Mouse (Mus musculus): ENCODE results near the gene Cav2. TPM values are rescaled to one million over a fixed set of nuclear protein-coding genes. Genes with fewer than 3 reads are reported as not detected.

Gene Cav2
- total RNA-seq, 2 experiments from 2014 or later, result 32.5 to 33.9 TPM

DNA sequence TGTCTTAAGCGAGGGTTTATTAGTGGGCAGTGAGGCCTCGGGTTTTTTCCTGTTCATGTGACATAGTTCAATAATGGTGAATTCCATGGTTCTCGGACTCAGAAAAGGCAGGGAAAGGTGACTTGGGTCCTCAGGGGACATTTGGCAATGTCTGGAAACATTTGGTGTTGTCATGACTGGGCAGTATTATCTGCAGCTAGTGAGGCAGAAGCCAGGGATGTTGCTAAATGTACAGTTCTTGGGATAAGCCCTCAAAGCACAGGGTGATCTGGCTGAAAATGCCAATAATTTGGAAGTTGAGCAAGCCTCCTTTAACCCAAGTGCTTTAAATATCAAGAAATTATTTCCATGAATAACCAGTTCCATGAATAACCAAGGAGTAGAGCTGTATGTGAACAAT, 2.6 kb upstream of the Cav2 start:
- TF ChIP-seq CTCF (IDR thresholded peaks at IDR 0.05), result no peak
- DNase-seq (ENCODE audit: extremely low spot score in 1 of 2, low spot score in 2 of 2), result no peak
- H3K4me3 ChIP-seq, result no peak overlapping the region
- intact Hi-C loops (cut with DNase I), result no loop called here
- H3K27ac ChIP-seq, result no peak overlapping the region

- TF ChIP-seq CTCF (IDR thresholded peaks at IDR 0.05), result no peak
- H3K27ac ChIP-seq, result peak overlapping the region; percentile 92
- DNase-seq (ENCODE audit: extremely low spot score in 1 of 2, low spot score in 2 of 2), result no peak
- intact Hi-C loops (cut with DNase I), result loop anchor here (2.0 kb wide), 2 partner anchors 25 to 77 kb away; partner anchors contain the start of gene Cav1
- H3K4me3 ChIP-seq, result peak overlapping the region; percentile 79
These were observed 740 bp downstream of the Cav2 start for GRCm38 (mm10) chr6:17281757-17282092.

- Histone ChIP-seq H3K4me3 (peak overlapping the region; percentile 79), H3K27ac (peak overlapping the region; percentile 92)
- no peak for TF ChIP-seq CTCF (IDR thresholded peaks at IDR 0.05)
- DNase-seq (ENCODE audit: extremely low spot score in 1 of 2, low spot score in 2 of 2), result no peak
- intact Hi-C loops (cut with DNase I), result no loop called here
These were observed 1.2 kb downstream of the Cav2 start for GRCm38 (mm10) chr6:17282159-17282558.

DNA sequence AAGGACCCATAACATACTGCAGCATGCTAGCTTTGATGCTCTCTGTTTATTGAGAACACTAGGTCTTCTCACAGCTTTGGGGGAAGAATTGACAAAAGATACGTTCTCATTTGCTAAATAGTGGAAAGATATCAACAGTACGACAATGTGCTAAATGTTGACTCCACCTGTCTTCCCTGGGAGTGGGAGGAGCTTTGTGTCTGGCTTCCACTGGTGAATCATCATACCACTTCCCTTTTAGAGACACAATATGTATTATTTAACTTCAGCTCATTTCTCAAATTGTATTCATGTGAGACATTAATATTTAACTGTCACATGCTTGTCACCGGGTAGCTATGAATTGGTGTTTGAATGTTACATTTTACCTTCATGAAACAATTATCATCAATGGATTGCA, 2.8 kb downstream of the Cav2 start:
- intact Hi-C loops (cut with DNase I), result no loop called here
- Histone ChIP-seq H3K4me3 (no peak overlapping the region), H3K27ac (no peak overlapping the region)
- no peak for DNase-seq (ENCODE audit: extremely low spot score in 1 of 2, low spot score in 2 of 2)
- no peak for TF ChIP-seq CTCF (IDR thresholded peaks at IDR 0.05)

- Histone ChIP-seq H3K27ac (no peak overlapping the region), H3K4me3 (no peak overlapping the region)
- no peak for DNase-seq (ENCODE audit: extremely low spot score in 1 of 2, low spot score in 2 of 2)
- TF ChIP-seq CTCF (IDR thresholded peaks at IDR 0.05), result no peak
- intact Hi-C loops (cut with DNase I), result no loop called here
These were observed 5.4 kb downstream of the Cav2 start for GRCm38 (mm10) chr6:17286381-17286780.

- DNase-seq (ENCODE audit: extremely low spot score in 1 of 2, low spot score in 2 of 2), result no peak
- Histone ChIP-seq H3K27ac (no peak overlapping the region), H3K4me3 (no peak overlapping the region)
- intact Hi-C loops (cut with DNase I), result no loop called here
- no peak for TF ChIP-seq CTCF (IDR thresholded peaks at IDR 0.05)
These were observed 14.1 kb downstream of the Cav2 start for GRCm38 (mm10) chr6:17295116-17295515.

GRCm38 (mm10) chr6:17305954-17306601, 25.1 kb downstream of the Cav2 start, which contains the start of gene Cav1:
Gene Cav1, plus strand, starts transcription at chr6:17306335.
- DNase-seq (ENCODE audit: extremely low spot score in 1 of 2, low spot score in 2 of 2), result peak; percentile 60 to 66
- intact Hi-C loops (cut with DNase I), result loop anchor here (2.0 to 5.0 kb wide), 4 partner anchors 25 to 201 kb away; partner anchors contain the start of gene Cav2
- H3K27ac ChIP-seq, result peak within 1 kb of the TSS; percentile 70
- H3K4me3 ChIP-seq, result peak within 1 kb of the TSS; percentile 59
- TF ChIP-seq CTCF (IDR thresholded peaks at IDR 0.05), result no peak; the same call in 1 of the 2 replicates

DNA sequence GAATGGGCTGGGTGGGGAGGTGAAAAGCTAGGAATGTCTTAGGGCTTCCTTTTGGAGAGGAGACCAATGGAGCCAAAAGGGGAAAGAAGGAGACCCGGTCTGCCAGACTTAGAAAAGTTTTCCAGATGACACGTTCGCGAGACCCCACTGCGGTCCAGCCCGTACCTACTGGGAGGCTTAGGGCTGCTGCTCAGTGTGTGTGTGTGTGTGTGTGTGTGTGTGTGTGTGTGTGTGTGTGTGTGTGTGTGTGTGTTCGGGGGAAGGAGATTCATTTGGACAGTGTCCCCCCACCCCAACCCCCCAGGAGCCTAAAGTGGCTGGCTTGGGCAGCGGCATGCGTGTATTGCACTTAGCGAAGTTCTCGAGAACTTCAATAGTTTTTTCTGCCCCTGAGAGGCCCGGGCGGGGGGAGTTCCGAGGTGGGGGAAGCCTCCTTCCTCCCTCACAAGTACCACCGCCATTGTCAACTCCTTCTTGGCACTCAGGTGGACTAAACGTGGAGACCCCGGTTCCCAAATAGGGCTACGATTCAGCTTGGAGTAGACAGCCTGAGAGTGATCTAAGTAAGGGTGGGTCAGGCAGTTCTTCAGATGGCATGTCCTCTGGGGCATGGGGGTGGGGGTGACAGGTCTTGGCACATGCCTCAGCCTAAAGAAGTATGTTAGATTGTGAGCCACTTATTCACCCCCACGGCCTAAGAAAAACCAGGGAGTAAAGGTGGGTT, 25.8 kb downstream of the Cav2 start:
- TF ChIP-seq CTCF (IDR thresholded peaks at IDR 0.05), result no peak
- Histone ChIP-seq H3K4me3 (peak overlapping the region; percentile 59), H3K27ac (peak overlapping the region; percentile 70)
- intact Hi-C loops (cut with DNase I), result loop anchor here (2.0 to 5.0 kb wide), 4 partner anchors 26 to 202 kb away; partner anchors contain the start of gene Cav2
- DNase-seq (ENCODE audit: extremely low spot score in 1 of 2, low spot score in 2 of 2), result no peak

- Histone ChIP-seq H3K27ac (peak overlapping the region; percentile 21), H3K4me3 (peak overlapping the region; percentile 36)
- peak; percentile 44 for DNase-seq (ENCODE audit: extremely low spot score in 1 of 2, low spot score in 2 of 2)
- intact Hi-C loops (cut with DNase I), result loop anchor here (2.0 to 5.0 kb wide), 4 partner anchors 27 to 203 kb away; partner anchors contain the start of gene Cav2
- peak; percentile 76 for TF ChIP-seq CTCF (IDR thresholded peaks at IDR 0.05)
These were observed 26.6 kb downstream of the Cav2 start for GRCm38 (mm10) chr6:17307461-17308115.

GRCm38 (mm10) chr6:17308661-17309060, 27.7 kb downstream of the Cav2 start:
- H3K27ac ChIP-seq, result 0 out of 2 replicates have a peak overlapping the region, but pooled peaks have one; percentile 9
- no peak for DNase-seq (ENCODE audit: extremely low spot score in 1 of 2, low spot score in 2 of 2)
- intact Hi-C loops (cut with DNase I), result loop anchor here (5.0 kb wide), 2 partner anchors 101 to 156 kb away; no protein-coding TSS in a partner anchor
- TF ChIP-seq CTCF (IDR thresholded peaks at IDR 0.05), result no peak
- no peak overlapping the region for H3K4me3 ChIP-seq

- peak in 1 of 2 experiments; percentile 20 for DNase-seq (ENCODE audit: extremely low spot score in 1 of 2, low spot score in 2 of 2)
- intact Hi-C loops (cut with DNase I), result loop anchor here (5.0 kb wide), 2 partner anchors 102 to 157 kb away; no protein-coding TSS in a partner anchor
- Histone ChIP-seq H3K4me3 (no peak overlapping the region), H3K27ac (no peak overlapping the region)
- no peak for TF ChIP-seq CTCF (IDR thresholded peaks at IDR 0.05)
These were observed 28.3 kb downstream of the Cav2 start for GRCm38 (mm10) chr6:17309260-17309659.

GRCm38 (mm10) chr6:17314241-17314640, 33.3 kb downstream of the Cav2 start:
- no peak for DNase-seq (ENCODE audit: extremely low spot score in 1 of 2, low spot score in 2 of 2)
- Histone ChIP-seq H3K27ac (no peak overlapping the region), H3K4me3 (no peak overlapping the region)
- intact Hi-C loops (cut with DNase I), result no loop called here
- TF ChIP-seq CTCF (IDR thresholded peaks at IDR 0.05), result no peak
